Mouse (Mus musculus) stomach, postnatal 0 days (tissue): ENCODE measurements around the gene Kirrel3.

ENCODE experiments used
- CTCF ChIP-seq: IDR thresholded peaks from 2 replicates; pipeline ENCODE4 v1.5.1; 2016; ENCODE audit warnings: antibody characterized with exemption, low read depth, mild to moderate bottlenecking, moderate library complexity
- EP300 ChIP-seq: optimal IDR thresholded peaks from 2 replicates; pipeline ENCODE3; 2016; ENCODE audit warnings: antibody characterized with exemption

DNA sequence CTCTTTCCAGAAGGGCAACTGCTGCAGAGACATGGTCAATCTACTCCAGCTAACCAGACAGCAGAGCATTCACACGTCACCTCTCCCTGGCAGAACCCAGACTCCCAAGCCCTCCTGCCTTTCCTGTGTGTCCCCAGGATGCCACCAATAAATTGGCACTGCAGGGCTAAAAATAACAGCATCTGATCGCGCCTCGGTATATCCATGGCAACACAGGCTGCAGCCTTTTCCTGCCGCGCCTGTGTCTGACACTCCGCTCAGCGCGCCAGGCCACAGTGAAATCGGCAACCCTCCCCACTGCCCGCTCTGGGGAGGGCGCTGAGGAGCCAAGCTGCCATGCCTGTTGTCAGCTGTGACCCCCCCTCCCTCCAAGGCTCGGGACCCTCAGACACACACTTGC, 531.9 kb downstream of the Kirrel3 start:
- no peak for TF ChIP-seq CTCF
- no peak for TF ChIP-seq EP300
